Mouse (Mus musculus): ENCODE data around the gene Ptov1.

GRCm38 (mm10) chr7:44871181-44871580, 1.6 kb upstream of the Ptov1 start:
- TF ChIP-seq CTCF (IDR thresholded peaks at IDR 0.05) (no peak), EP300 (IDR thresholded peaks at IDR 0.05) (no peak)
